Mouse (Mus musculus) macrophage (primary cell): Measurements from ENCODE around the gene Gm27021. TPM values are rescaled to one million over a fixed set of nuclear protein-coding genes. Genes with fewer than 3 reads are reported as not detected.

Experiments used
- H3K27ac ChIP-seq: fragments of 350-480 bp; formaldehyde crosslinking; 2 replicates; pipeline ENCODE4 v1.9.0; 2021
- H3K36me3 ChIP-seq: fragments of 350-480 bp; formaldehyde crosslinking; 2 replicates; pipeline ENCODE4 v1.9.0; 2021; ENCODE audit errors: inconsistent target
- H3K4me3 ChIP-seq: fragments of 350-480 bp; formaldehyde crosslinking; 2 replicates; pipeline ENCODE4 v1.9.0; 2021; ENCODE audit errors: inconsistent target
- H3K79me2 ChIP-seq: fragments of 350-480 bp; formaldehyde crosslinking; 2 replicates; pipeline ENCODE4 v1.9.0; 2021; ENCODE audit errors: inconsistent target
- WGBS: methylation state at CpG from one replicate; pipeline ENCODE4 v1.1.7; 2026; ENCODE audit warnings: inconsistent platforms; ENCODE audit not compliant: missing documents; 5-methylcytosine and 5-hydroxymethylcytosine counted together
- polyA plus RNA-seq: library from polyadenylated mRNA; stranded (reverse); fragments of 250-400 nt; gene quantifications from 3 replicates; pipeline ENCODE4 v1.2.4, GENCODE M21; 2018; ENCODE audit warnings: inconsistent platforms

The Gm27021 gene
- polyA plus RNA-seq, 1 experiment from 2014 or later = not detected

GRCm38 (mm10) chr8:120678447-120678846, 10.6 kb upstream of the Gm27021 start:
- peaks cover 12% of the 10 kb centered on the region; the same call in 1 of the 2 replicates for H3K36me3 ChIP-seq
- WGBS = 19% methylated on average over 10 of the region's 10 CpGs
- H3K27ac ChIP-seq = no peak overlapping the region
- no peak overlapping the region for H3K4me3 ChIP-seq
- no peaks in the 10 kb centered on the region for H3K79me2 ChIP-seq

GRCm38 (mm10) chr8:120675718-120676117, 7.8 kb upstream of the Gm27021 start:
- Histone ChIP-seq H3K27ac (no peak overlapping the region), H3K79me2 (peaks cover 20% of the 10 kb centered on the region), H3K4me3 (no peak overlapping the region), H3K36me3 (peaks cover 37% of the 10 kb centered on the region)
- 93% methylated on average over 7 of the region's 8 CpGs for WGBS

- 91% methylated on average over 7 of the region's 7 CpGs for WGBS
- Histone ChIP-seq H3K36me3 (peaks cover 47% of the 10 kb centered on the region), H3K27ac (no peak overlapping the region), H3K4me3 (no peak overlapping the region), H3K79me2 (peaks cover 44% of the 10 kb centered on the region)
Observed at GRCm38 (mm10) chr8:120673298-120673697, 5.4 kb upstream of the Gm27021 start.

- H3K36me3 ChIP-seq = peaks cover 47% of the 10 kb centered on the region
- H3K79me2 ChIP-seq = peaks cover 44% of the 10 kb centered on the region
- H3K4me3 ChIP-seq = no peak overlapping the region
- WGBS = 91% methylated on average over 16 of the region's 16 CpGs
- no peak overlapping the region for H3K27ac ChIP-seq
Observed at GRCm38 (mm10) chr8:120672626-120673229, 4.8 kb upstream of the Gm27021 start.

GRCm38 (mm10) chr8:120671775-120672174, 3.9 kb upstream of the Gm27021 start:
- Histone ChIP-seq H3K36me3 (peaks cover 42% of the 10 kb centered on the region), H3K79me2 (peaks cover 51% of the 10 kb centered on the region), H3K4me3 (no peak overlapping the region), H3K27ac (no peak overlapping the region)
- 89% methylated on average over 6 of the region's 6 CpGs for WGBS

GRCm38 (mm10) chr8:120668374-120668905, 561 bp upstream of the Gm27021 start, which contains the start of gene Emc8:
Emc8 (minus strand) TSS chr8:120668573.
- peak within 1 kb of the TSS; percentile 39 for H3K27ac ChIP-seq
- H3K4me3 ChIP-seq = peak within 1 kb of the TSS; percentile 74
- under 1% methylated on average over 51 of the region's 51 CpGs for WGBS
- peaks cover 35% of the 10 kb centered on the region for H3K36me3 ChIP-seq
- H3K79me2 ChIP-seq = peaks cover 82% of the 10 kb centered on the region

GRCm38 (mm10) chr8:120666807-120667470, 940 bp downstream of the Gm27021 start:
- peak overlapping the region; percentile 39 for H3K27ac ChIP-seq
- peak overlapping the region; percentile 74 for H3K4me3 ChIP-seq
- peaks cover 20% of the 10 kb centered on the region for H3K36me3 ChIP-seq
- H3K79me2 ChIP-seq = peaks cover 89% of the 10 kb centered on the region
- WGBS = 22% methylated on average over 17 of the region's 17 CpGs

- H3K79me2 ChIP-seq = peaks cover 89% of the 10 kb centered on the region
- H3K36me3 ChIP-seq = peaks cover 12% of the 10 kb centered on the region
- WGBS = 74% methylated on average over 3 of the region's 3 CpGs
- no peak overlapping the region for H3K4me3 ChIP-seq
- H3K27ac ChIP-seq = peak overlapping the region; percentile 32
Observed at GRCm38 (mm10) chr8:120665726-120666455, 2.0 kb downstream of the Gm27021 start.

- Histone ChIP-seq H3K36me3 (no peaks in the 10 kb centered on the region; the same call in 1 of the 2 replicates), H3K79me2 (peaks cover 89% of the 10 kb centered on the region), H3K4me3 (no peak overlapping the region), H3K27ac (peak overlapping the region; percentile 32)
- WGBS = 38% methylated on average over 5 of the region's 6 CpGs
Observed at GRCm38 (mm10) chr8:120664566-120664965, 3.3 kb downstream of the Gm27021 start.

- peaks cover 53% of the 10 kb centered on the region for H3K36me3 ChIP-seq
- peaks cover 56% of the 10 kb centered on the region for H3K79me2 ChIP-seq
- H3K4me3 ChIP-seq = no peak overlapping the region
- WGBS = 96% methylated on average over 8 of the region's 8 CpGs
- H3K27ac ChIP-seq = no peak overlapping the region
Observed at GRCm38 (mm10) chr8:120657415-120657814, 10.5 kb downstream of the Gm27021 start.

GRCm38 (mm10) chr8:120656322-120657052, 11.4 kb downstream of the Gm27021 start:
- H3K36me3 ChIP-seq = peaks cover 53% of the 10 kb centered on the region
- peaks cover 46% of the 10 kb centered on the region for H3K79me2 ChIP-seq

GRCm38 (mm10) chr8:120647532-120647931, 20.3 kb downstream of the Gm27021 start, which contains the start of gene 1190005I06Rik:
1190005I06Rik (minus strand) TSS chr8:120647632.
- no peak within 1 kb of the TSS for H3K4me3 ChIP-seq
- 96% methylated on average over 7 of the region's 7 CpGs for WGBS
- no peaks in the 10 kb centered on the region for H3K79me2 ChIP-seq
- no peak within 1 kb of the TSS for H3K27ac ChIP-seq
- H3K36me3 ChIP-seq = no peaks in the 10 kb centered on the region

More at GRCm38 (mm10) chr8:120656322-120657052, 11.4 kb downstream of the Gm27021 start:
- 87% methylated on average over 7 of the region's 7 CpGs for WGBS
- H3K27ac ChIP-seq = no peak overlapping the region
- H3K4me3 ChIP-seq = no peak overlapping the region

- 36% methylated on average over 7 of the region's 7 CpGs for WGBS
- no peak overlapping the region for H3K27ac ChIP-seq
- no peak overlapping the region for H3K4me3 ChIP-seq
- no peaks in the 10 kb centered on the region for H3K36me3 ChIP-seq
- no peaks in the 10 kb centered on the region for H3K79me2 ChIP-seq
Observed at GRCm38 (mm10) chr8:120644663-120645062, 23.2 kb downstream of the Gm27021 start.
